Mouse (Mus musculus) E14TG2a.4 (cell line): ENCODE data around the gene Tppp2.

Experiments used
- CTCF ChIP-seq: conservative IDR thresholded peaks from 2 replicates; pipeline ENCODE4 v1.5.1; 2014; ENCODE audit warnings: low read length
- NANOG ChIP-seq: IDR thresholded peaks from 2 replicates; pipeline ENCODE4 v1.6.1; 2014; ENCODE audit warnings: borderline replicate concordance, low read length, mixed read lengths
- POU5F1 ChIP-seq: IDR thresholded peaks from 2 replicates; pipeline ENCODE4 v1.6.1; 2014; ENCODE audit warnings: low read length, borderline replicate concordance

DNA sequence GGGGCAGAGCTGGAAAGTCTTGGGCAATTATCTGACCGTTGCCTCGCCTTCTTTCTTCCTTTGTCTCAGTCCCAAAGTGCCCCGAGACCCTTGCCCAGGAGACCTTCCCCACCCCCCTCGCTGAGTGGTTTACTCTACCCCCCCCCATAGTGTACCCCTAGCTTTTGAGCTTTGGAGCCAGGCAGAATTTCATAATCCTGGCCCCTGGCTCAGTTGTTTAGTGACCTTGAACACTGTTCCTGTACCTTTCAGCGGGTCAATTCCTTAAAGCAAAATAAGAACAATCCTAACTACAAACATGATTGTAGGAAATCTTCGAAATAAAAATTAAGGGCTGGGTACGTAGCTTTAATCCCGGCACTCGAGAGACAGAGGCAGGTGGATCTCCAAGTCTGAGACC is 23.4 kb downstream of the Tppp2 start:
- no peak for TF ChIP-seq POU5F1
- TF ChIP-seq CTCF = no peak
- TF ChIP-seq NANOG = no peak
